Mouse (Mus musculus) adrenal gland, adult 10 weeks (tissue): Measurements from ENCODE around the gene Il10. TPM values are rescaled to one million over a fixed set of nuclear protein-coding genes. Genes with fewer than 3 reads are reported as not detected.

Source experiments
- polyA plus RNA-seq: library from polyadenylated mRNA; stranded (reverse); fragments of 350-450 nt; fragmentation: Illumina TruSeq; extraction: RNeasy Lipid Tissue Mini Kit (QIAGEN cat#74804); gene quantifications from one replicate; pipeline ENCODE4 v1.2.3, GENCODE M21; 2014; ENCODE audit warnings: low read depth, low replicate concordance

Gene Il10
- polyA plus RNA-seq: not detected

DNA sequence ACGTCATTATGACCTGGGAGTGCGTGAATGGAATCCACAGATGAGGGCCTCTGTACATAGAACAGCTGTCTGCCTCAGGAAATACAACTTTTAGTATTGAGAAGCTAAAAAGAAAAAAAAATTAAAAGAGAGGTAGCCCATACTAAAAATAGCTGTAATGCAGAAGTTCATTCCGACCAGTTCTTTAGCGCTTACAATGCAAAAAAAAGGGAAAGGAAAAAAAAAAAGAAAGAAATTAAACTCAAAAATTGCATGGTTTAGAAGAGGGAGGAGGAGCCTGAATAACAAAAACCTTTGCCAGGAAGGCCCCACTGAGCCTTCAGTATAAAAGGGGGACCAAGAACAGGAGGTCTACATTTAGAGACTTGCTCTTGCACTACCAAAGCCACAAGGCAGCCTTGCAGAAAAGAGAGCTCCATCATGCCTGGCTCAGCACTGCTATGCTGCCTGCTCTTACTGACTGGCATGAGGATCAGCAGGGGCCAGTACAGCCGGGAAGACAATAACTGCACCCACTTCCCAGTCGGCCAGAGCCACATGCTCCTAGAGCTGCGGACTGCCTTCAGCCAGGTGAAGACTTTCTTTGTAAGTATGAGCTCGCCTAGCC lies at the start of gene Il10:
Il10 (plus strand) TSS at position 354 of the 607 bp plus-strand sequence.

Other genes with a start within 250 kb of the Il10 start
- gene Fcamr, start 218.9 kb upstream of the Il10 start, polyA plus RNA-seq: not detected
- gene Pigr, start 193.2 kb upstream of the Il10 start, polyA plus RNA-seq: 0.35 TPM
- not detected for gene Fcmr, start 154.2 kb upstream of the Il10 start, polyA plus RNA-seq
- not detected for gene Il24, start 132.4 kb upstream of the Il10 start, polyA plus RNA-seq
- not detected for gene Il20, start 108.4 kb upstream of the Il10 start, polyA plus RNA-seq
- gene Il19, start 79.7 kb upstream of the Il10 start, polyA plus RNA-seq: not detected
- 74.1 TPM for gene Mapkapk2, start 78.0 kb downstream of the Il10 start, polyA plus RNA-seq
- 3.5 TPM for gene Dyrk3, start 118.5 kb downstream of the Il10 start, polyA plus RNA-seq
- 31.7 TPM for gene Eif2d, start 133.3 kb downstream of the Il10 start, polyA plus RNA-seq
- 11.9 TPM for gene Rassf5, start 225.4 kb downstream of the Il10 start, polyA plus RNA-seq